Mouse (Mus musculus): ENCODE measurements around the gene Trpm4.

Trpm4 gene

DNA sequence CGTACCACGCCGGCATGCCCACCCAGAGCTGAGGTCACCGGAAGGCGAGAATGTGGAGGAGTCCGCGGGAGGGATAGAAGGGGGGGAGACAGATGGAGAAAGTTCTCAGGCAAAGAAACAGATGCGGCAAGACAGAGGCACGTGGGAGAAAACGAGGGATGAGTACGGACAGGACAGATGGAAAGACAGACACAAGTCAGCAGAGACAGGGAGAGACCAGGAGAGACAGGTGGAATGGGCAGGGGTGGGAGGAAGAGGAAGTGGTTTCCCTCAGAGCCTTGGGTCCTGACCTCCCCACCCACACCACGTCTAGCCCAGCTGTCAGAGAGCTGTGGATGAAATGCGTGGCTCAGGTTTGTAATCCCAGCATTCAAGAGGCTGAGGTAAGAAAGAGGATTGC lies 13.3 kb upstream of the Trpm4 start:
- peak; percentile 21 for DNase-seq

DNA sequence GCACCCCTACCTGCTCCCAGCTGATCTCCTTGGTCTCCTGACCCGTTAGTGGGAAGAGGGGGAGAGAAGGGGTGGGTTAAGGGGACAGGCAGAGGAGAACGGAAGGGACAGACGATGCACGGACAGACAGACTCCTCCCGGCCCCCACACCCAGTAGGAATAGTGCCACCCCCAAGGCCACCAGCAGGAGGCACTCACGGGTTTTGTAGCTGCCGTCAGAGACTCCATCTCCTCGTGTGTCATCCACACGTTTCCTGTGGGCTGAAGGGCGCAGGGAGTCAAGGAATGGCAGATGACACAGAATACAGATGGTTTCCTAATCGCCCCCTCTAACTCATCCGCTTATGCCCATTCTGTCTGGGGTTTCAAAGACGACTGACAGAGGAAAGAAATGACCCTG lies 10.0 kb upstream of the Trpm4 start:
- no peak for DNase-seq

DNA sequence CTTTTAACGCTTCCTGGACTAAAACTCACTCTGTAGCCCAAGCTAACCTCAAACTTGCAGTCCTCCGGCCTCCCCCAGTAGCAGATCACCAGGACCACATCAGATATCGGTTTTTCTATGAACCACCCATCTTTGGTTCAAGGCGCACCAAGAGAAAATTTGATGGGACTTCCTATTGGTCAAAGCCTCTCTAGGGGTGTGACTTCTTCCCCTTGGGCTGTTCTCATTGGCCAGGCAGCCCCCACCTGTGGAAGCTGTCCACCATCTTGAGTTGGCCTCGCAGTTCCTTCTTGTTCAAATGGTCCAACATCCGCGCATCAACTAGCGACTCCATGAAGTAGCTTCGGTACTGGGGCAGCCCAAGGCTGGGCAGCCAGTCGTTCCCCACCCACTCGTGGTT lies 8.5 kb upstream of the Trpm4 start:
- DNase-seq = no peak

DNA sequence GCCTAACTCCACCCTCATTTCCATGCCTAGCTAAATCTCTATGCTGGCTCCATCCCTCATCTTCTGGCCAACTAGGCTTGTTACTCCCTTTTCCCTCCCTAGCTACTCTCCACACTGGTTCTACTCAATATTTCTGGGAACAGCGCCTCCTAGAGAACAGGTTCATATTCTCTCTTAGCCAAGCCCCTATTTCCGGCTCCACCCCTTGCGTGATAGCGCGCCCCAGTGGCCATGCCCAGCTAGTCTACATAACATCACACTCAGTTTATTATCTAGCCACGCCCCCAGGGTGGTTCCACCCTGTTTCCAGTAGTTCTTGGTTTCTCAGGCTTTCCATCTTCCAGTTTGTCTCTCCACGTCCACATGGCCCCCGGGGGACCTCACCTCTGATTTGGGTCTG lies 7.7 kb upstream of the Trpm4 start:
- DNase-seq = peak; percentile 76

DNA sequence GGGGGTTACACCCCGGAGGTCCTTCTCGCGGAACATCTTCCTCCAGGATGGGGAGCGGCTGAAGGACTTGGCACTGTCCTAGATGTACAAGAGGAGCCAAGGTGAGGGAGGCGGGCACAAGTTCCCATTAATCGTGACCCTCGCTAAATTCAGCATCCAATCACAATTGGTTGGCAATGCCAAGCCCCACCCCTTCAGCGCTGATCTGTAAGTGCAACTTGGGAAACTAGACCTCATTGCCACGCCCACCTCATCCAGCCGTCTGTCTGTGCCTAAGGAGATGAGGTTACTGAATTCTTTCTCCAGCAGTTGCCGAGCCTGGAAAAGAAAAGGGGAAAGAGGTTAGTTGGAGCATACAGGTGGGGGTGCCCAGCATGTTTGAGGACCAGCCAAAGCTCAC lies 7.1 kb upstream of the Trpm4 start:
- peak; percentile 56 for DNase-seq

DNA sequence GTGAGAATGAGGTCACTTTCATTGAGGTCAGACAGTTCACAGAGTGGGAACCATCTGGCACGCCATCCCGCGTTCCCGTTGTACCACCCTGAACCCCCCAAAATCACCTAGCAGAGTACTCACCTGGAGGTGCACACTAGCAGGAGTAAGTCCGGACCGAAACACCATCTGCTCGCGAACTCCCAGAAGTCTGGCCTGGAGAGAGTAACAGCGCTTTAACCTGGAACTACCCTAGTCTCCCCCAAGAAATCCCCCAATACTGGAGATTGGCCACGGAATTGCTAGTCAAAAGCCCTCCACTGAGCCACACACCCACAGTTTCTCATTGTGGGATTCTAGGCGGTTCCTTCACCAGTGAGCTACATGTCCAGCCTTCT lies 6.5 kb upstream of the Trpm4 start:
- DNase-seq = no peak

DNA sequence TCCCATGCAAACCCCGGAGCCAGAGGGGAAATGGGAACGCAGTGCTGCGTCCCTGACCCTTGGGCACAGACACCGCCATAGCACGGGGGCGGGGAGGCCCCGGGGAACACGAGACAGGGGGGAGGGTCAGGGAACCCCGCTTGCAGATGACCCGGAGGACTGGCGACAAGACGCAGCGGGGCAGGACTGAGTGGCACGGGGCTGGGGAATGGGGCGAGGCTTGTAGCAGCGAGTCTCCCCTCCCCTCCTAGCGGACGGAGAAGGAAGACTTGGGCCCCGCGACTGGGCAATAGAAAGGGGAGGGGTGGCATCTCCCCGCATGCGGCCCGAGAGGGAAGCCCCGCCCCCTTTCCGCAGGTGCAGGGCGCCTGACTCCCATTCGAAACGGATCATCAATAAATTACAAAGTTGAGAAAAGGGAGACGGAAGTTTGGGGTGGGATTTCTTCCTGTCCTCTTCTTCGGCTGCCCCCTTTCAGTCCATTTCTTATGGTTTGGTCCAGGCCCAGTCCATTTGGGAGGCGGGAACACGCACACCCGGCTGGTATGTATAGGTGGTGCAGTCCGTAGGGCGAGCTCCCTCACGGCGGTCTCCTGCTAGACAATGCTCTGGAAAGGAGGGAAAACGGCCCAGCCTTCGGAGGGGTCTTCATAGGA lies 6.0 kb upstream of the Trpm4 start:
- peak; percentile 83 for DNase-seq

DNA sequence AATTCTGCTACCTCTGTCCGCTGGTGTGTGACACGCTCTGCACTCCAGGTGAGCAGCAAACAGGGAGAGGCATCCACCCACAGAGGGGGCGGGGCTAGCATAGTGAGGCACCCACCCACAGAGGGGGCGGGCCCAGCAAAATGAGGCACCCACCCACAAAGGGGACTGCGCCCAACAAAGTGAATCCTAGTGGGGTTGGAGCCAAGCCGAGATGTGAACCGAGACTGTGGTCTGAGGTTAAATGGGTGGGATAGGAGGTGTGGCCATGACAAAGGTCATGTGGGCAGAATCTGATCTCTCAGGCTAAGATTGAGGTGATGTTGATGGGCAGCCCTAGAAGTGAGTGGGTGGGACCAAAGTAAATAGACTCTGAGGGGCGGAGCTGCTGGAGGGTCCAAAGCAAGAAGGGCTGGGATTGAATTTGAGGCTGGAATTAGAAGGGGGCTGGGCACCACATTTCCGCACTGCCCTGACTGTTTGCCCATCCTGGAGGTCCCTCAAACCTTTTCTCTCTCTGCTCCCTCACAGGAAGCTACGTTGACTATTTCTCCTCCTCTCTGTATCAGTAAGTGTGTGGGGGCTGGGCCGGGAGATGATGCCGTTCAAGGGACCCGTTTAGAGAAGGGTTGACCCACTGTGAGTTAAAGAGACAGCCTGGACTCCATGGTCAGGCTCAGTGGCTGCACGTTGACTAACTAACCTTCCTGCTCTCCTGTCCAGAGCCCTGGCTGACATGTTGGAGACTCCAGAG lies 4.8 kb upstream of the Trpm4 start:
- peak; percentile 66 for DNase-seq

DNA sequence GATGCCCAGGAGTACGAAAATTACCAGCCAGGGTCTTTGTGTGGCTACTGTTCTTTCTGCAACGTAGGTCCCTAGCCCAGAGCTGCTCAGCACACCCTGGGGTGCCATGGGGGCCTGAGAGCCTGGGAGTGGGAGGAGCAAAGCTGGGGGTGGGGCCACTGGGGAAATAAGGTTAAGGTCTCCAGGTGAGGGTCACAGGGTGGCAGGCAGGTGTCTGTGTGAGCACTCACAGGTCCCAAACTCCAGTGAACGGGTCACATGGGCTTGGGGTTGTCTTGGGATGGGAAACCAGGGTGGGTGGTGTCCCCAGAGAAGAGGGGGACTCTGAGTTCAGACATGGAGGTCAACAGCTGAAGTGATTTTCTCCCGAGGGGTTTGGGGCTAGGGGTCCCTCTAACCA lies 3.9 kb upstream of the Trpm4 start:
- peak; percentile 49 for DNase-seq

DNA sequence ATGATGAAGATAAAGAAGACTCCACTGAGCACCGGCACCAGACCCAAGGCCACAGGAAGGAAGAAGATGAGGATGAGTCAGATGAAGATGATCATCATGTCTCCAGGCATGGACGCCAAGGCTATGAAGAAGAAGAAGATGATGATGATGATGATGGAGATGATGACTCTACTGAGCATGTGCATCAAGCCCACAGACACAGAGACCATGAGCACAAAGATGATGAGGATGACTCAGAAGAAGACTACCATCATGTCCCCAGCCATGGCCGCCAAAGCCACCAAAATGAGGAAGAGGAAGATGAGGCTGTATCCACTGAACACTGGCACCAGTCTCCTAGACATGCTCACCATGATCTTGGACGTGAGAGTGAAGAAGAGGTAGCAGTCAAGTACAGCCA lies 2.7 kb upstream of the Trpm4 start:
- DNase-seq = no peak

DNA sequence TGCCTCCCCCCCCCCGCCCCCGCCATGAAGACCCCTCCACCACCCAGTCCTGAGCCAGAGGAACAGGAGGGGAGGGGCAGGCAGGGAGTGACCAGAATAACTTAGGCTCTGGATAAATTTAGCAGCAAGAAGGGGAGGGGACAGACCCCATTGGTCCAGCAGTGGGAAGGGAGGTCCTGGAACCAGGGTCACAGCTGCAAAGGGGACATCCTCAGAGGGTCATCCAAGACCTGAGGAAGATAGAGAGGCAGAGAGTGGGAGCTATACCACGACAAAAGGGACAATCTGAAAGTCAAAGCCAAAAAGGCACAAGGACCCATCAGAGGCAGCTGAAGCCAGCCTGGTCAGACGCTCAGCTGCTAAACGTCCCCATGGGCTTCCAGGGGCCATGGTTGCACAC lies 1.5 kb upstream of the Trpm4 start, which contains the start of gene Hrc:
Hrc (plus strand) TSS at position 235 of the 400 bp plus-strand sequence.
- DNase-seq = no peak

DNA sequence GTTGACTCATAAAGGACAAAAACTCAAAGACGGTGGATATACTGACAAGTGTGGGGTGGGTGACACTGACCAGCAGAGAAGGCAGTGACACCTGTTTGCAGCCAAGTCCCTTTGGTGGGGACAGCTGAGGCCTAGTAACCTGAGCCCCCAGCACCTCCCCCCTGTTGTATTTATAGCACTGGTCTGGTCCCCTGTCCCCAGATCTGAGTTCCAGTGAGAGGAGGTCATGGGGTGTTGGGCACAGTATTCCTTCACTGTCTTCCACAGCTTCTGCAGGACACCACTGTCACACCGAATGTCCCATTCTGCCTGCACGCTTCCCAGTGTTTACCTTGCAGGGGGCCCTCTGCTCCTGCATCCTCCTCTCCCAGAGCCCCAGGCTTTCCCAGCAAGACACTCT lies 1.0 kb upstream of the Trpm4 start:
- no peak for DNase-seq

DNA sequence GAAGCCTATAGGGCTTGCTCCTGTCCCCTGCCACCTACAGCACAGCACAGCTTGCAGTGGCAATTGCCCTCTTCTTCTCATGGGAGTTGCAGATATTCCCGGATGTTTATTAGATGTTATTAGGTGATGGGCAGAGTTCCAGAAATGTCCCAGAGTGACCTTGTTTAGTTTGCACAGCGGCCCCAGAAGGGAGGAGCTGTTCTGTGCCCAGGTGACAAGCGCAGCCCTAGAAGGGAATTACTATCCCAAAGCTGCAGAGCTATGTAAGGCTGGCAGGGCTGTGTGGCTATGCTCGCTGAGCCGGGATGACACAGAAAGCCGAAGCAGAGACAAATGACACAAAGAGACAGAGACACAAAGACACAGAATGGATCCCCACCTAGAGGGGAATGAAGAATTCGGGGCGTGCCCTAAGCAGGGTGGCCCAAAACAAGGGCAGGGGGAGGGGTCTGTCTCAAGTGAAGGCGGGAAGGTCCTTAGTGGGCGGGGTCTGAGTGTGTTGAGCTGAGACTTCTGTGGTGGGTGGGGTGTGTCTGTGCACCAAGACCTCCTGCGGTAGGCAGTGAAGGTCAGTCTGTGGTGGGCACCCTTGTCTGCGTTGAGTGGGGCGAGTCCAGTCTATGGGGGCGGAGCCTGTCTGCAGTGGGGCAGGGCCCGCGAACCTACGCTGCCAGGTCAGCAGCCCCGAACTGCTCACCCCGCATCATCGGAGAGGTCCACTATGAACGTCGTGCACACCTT lies 725 bp downstream of the Trpm4 start:
- peak; percentile 60 for DNase-seq

DNA sequence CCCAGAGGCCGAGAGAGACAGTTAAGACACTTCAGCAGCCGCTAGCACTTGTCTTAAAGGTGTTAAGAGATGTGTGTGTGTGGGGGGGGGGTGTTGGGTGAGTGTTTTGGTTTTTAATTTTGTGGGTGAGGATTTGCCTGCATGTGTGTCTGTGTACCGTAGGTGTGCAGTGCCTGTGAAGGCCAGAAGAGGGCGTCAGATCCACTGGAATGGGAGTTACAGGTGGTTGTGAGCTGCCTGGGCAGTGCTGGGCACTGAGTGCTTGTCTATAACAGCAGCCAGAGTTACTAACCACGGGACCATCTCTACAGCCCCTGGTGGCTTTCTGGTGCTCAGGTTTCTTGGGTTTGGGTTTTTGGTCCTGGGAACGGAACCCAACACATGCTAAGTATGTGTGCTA lies 2.1 kb downstream of the Trpm4 start:
- no peak for DNase-seq

DNA sequence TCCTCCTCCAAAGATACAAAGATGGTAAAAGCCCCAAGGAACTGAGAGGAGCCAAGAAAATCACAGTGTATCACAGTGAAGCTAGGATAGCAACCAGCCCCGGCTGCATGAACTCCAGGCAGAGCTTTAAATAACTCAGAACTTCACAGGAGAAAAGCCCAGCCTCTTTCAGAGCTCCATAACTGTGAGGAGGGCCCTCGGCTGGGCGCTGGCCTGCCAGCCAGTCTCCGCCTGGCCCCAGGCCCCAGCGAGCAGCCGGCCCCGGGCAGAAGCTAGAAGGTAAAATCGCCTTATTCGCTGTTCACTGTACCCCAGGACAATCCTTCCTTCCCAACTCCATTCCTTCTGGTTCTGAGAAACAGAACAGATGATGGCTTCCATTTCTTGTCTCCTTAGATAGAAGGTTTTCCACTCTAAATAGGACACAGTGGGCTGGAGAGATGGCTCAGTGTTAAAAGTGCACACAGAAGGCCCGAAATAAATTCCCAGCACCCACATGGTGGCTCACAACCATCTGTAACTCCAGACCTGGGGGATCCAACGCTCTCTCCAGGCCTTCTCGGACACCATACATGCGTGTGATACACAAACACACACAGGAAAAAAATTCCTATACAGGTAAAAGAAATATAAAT lies 4.6 kb downstream of the Trpm4 start:
- DNase-seq = no peak

DNA sequence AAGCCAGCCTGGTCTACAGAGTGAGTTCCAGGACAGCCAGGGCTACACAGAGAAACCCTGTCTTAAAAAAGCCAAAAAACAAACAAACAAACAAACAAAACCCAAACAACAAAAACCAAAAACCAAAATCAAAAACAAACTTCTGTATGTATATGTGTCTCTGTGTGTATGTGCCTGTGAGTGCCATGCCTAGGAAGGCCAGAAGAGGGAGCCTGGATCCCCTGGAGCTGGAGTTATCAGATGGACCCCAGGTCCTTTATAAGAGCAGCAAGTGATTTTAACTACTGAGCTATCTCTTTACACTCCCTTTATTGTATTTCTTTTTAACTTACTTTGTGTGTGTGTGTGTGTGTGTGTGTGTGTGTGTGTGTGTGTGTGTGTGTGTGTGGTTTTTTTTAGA lies 7.8 kb downstream of the Trpm4 start:
- no peak for DNase-seq

DNA sequence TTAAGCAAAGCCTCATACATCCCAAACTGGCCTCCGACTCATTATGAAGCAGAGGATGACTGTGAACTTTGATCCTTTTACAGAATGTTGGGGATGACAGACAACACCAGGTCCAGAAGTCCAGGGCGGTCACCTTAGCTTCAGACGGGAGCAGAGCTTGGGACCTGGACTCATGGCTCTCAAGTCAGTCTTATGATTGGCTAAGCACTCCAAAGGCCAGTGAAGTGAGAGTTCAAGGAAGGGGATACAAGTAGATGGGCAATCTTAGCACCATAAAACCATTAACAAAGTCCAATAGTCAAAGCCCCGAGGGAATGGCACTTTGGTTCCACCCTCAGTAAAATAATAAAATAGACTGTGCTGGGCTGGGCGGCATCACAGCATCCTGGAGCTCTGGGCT lies 10.5 kb downstream of the Trpm4 start:
- DNase-seq = no peak

DNA sequence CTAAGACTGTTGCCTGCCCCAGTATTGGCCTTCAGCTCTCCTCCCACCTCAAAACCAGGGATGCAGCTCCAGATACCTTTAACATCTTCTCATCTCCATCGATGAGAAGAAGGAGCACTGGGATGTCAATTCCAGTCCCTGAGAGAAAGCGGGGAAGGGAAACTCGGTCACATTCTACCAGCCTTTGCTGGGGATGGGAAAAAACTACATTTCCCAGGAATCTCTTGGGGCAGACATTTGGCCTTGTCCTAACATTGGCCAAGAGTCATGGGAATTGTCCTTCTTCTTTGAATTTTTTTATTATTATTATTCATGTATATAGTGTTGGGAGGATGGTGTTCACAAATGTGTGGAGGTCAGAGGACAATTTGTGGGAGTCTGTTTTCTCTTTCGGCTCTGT lies 11.3 kb downstream of the Trpm4 start:
- no peak for DNase-seq

DNA sequence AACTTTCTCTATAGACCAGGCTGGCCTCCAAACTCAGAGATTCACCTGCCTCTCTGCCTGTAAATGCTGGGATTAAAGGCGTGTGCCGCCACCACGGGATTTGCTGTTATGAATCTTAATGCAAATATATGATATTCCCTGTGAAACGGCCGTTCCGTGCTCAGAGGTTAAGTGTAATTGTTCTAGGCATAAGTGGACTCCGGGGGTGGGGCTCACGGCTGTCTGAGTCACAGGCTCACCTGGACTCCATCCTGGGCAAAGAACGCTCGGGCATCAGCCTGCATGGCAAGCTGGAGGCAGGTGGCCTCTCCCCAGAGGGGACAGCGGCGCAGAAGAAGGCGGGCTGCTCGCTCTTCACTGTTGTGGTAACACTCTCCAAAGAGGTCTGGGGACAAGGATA lies 17.0 kb downstream of the Trpm4 start:
- DNase-seq = no peak

DNA sequence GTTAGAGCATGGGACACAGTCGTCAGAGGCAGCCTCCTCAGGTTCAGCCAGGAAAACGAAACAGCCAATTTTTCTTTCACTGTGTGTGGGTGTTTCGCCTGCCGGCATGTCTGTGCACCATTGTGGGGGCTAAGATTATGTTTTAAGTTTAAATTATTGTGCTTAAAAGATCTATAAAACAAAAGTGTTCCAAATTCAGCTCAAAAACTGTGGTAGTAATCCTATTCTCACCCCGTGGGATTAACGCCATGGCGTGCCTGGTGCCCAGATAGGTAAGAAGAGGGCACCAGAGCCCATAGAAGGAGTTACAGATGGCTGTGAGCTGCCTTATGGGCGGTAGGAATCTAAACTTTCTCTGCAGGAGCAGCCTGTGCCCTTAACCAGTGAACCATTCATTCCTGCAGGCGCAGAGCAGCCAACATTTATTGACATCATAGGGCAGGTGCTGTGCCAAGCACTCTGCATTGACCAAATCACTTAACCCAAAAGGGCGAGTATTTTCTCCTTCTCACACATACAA lies 18.3 kb downstream of the Trpm4 start:
- no peak for DNase-seq

DNA sequence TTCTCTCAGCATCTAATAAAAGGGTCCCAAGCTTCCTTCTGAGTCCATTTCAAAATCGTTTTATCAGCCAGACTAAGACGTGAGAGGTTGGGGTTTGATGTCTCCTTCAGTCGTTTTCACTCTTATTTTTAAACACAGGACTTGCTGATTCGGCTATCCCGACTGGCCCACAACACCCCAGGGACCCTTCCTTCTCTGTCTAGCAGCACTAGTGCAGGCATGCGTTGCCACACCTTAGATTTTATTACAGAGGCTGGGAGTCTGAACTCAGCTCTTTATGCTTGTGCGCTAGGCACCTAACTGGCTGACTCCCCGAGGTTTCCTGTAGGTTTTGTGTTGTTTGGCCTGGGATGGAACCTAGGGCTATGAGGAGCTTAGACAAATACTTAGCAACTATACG lies 20.1 kb downstream of the Trpm4 start:
- DNase-seq = no peak

DNA sequence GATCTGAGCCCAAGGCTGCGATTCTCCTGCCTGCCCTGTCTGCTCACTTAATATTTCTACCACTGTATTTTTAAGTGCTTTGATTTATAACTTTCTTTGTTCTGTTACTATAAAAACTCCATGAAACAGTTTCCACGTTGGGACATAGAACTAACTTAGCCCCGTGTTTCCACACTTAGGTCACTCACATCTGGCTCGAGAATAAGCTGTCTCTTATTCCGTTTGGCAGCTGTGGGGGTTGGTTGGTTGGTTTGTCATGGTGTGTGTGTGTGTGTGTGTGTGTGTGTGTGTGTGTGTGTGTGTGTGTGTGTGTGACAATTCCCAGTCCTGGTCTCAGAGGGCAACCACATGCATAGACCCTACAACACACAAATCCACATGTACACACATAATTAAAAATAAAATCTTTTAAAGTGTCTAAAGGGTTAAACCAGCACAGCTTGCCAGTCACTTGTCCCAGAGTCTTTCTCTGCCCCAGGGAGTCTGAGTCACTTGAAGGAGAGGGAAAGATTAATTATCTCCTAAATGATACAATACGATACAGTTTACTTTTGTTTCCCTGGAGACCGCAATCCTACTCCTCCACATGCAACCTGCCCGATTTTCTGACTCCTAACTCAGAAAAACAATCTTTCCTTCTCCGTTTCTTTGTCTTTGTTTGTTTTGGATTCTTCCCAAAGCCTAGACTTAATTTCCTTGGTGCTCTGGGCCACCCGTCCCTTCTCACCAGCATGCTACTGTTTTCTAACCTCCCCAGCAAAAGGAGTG lies 20.7 kb downstream of the Trpm4 start:
- DNase-seq = no peak

DNA sequence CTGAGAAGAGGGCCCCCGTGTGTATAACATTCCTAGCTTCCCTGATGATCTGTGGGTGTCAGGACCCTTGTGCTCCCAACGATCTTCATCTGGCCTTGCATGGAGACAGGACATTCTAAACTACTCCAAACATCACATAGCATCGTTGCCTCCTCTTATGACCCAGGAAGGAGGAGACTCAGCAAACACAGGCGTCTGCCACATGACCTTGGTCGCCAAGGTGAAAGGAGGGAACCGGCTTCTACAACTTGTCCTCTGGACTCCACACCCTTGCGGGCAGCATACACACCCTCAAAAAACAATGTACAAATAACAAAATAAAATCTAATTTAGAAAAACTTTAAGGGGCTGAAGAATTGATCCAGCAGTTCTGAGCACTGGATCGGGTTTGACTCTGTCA lies 21.6 kb downstream of the Trpm4 start:
- DNase-seq = no peak

Data from cerebellum, adult 9-11 months (tissue).